Mouse (Mus musculus): ENCODE results near the gene Nrbp1.

The Nrbp1 gene

DNA sequence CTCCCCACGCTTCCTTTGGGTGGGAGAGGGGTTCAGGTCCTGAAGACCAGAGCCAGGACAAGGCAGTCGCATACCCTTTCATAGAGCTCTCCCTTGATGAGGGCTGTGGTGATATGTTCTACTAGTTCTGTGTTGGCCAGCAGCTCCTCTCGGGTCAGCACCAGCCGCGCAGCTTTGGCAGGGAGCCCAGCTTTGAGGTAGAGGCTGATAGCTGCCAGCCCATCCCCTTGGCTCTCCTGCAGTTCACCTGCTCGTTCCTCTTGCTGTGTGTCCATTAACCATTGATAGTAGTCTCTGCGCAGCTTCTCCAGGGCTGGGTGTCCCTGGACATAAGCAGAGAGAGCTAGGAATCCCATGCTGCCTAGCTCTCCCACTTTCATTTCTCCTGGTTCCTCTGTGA, 25.4 kb downstream of the Nrbp1 start:
- in situ Hi-C loops (cut with MboI, MseI), result no loop called here

DNA sequence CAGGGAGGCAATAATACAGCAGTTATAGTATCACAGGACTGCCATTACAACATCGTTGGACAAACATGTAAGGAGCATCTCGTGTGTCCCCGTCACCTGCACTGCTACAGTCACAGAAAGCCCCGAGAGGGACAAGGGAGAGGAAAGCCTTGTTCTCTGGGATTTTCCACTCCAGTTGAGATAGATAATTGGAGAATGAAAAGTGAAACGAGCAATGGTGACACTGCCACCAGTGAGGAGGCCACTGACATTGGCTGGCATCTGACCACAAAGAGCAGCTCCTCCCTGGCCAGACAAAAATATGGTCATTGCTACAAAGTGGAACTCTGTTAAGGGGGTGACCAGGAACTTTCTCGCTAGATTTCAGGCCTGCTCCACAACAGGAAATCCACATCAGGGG, 27.0 kb downstream of the Nrbp1 start:
- in situ Hi-C loops (cut with MboI, MseI), result no loop called here

DNA sequence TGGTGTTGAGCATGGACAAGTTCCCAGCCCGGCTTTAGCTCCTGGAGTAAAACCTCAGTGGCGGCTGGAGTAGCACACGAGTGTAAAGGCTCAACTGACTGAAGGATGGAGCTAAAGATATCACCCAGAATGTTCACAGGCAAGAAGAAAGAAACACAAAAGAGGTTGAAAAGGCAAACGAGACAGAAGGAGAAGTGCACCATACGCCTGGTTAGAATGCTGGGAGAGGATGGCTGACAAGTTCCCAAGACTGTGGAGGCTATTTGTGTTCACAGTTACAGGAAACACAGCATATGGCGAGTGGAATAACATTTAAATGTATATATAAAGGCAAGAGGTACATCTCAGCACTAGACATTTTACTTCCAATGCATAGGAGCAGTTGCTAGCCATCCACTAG, 32.4 kb downstream of the Nrbp1 start:
- in situ Hi-C loops (cut with MboI, MseI), result no loop called here

DNA sequence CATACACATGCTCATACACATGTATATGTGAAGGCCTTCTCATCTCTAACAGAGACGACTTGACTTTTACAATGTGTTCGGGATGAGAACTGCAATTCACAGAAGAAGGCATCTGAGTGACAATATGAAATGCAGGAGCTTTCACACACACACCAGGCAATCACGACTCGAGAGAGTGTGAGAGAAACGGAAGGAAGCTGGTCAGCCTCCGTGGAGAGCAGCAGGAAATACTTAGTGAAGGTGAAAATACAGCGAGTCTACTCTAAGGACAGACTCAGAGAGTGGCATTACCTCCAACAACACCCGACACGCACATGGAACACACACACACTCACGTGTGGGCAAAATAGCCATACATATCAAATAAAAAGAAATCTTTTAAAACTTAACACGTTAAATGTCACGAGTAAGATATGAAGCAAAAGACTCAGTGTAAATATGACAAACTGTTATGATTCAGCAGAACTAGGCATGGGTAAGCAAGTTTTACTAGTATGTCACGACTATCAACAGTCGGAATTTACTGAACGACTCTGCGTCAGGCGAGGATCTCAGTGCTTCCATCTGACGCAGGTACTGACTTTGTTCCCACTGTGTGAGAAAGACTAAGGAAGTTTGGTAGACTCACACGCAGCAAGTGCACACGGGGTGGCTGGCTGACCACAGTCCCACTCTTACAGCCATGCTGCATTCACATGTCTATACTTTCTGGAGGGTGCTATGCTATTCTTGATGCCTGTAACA, 38.8 kb downstream of the Nrbp1 start:
- in situ Hi-C loops (cut with MboI, MseI), result no loop called here

DNA sequence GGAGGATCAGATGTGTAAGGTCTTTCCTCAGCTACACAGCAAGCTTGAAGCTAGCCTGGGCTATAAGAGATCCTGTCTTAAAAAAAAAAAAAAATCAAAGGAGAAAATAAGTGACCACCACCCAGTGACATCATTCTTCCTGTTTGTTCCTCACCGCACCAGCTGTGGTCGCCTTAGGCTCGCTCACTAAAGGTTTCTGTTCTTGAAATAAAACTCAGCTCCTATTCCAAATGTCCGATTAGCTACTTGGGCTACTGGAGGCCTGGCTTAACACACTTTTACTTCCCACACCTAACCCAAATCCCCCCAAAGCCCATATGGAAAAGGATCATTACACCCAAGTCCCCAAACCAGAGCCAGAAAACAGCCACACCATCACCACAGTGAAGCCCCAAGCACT, 47.6 kb downstream of the Nrbp1 start:
- in situ Hi-C loops (cut with MboI, MseI), result no loop called here

DNA sequence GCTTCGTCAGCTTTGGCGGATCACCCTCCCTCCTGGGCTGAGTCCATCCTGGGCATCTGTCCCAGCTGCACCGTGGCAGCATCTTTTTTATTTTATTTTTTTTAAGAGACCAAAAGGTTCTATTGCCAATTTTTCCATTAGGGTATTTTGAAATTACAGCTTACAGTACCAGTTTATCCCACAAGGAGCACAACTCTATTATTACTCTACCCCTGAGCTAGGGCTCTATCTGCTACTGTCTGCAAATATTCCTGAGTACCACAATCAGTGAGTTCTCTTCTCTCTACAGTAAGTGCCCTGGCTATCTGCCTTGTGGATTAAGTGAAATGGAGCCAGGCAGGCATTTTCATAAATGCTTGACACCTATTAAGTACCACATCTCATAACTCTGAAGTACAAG, 48.0 kb downstream of the Nrbp1 start:
- in situ Hi-C loops (cut with MboI, MseI), result no loop called here

DNA sequence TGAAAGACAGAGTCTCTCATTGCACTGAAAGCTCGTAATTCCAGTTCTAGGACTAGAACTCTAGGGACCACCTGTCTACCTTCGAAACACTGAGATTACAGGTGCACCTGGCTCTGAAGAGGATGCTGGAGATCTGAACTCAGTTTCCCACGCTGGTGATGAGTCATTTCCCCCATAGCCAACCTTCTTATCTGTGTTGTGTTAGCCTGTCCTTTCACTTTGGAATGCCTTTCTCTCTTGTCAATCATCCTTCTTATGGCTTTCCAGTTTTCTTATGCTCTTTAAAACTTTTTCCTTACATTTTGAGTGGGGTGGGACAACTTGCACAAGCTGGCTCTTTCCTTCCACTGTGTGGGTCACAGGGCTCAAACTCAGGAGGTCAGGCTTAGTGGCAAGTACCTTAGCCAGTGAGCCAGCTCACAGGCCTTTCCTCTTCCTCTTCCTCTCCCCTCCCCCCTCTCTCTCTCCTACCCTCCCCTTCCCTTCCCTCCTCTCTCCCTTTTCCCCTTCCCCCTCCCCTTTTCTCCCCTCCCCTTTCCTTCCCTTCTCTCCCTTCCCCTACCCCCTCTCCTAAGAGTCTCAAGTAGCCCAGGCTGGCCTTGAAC, 49.1 kb downstream of the Nrbp1 start:
- in situ Hi-C loops (cut with MboI, MseI), result no loop called here

DNA sequence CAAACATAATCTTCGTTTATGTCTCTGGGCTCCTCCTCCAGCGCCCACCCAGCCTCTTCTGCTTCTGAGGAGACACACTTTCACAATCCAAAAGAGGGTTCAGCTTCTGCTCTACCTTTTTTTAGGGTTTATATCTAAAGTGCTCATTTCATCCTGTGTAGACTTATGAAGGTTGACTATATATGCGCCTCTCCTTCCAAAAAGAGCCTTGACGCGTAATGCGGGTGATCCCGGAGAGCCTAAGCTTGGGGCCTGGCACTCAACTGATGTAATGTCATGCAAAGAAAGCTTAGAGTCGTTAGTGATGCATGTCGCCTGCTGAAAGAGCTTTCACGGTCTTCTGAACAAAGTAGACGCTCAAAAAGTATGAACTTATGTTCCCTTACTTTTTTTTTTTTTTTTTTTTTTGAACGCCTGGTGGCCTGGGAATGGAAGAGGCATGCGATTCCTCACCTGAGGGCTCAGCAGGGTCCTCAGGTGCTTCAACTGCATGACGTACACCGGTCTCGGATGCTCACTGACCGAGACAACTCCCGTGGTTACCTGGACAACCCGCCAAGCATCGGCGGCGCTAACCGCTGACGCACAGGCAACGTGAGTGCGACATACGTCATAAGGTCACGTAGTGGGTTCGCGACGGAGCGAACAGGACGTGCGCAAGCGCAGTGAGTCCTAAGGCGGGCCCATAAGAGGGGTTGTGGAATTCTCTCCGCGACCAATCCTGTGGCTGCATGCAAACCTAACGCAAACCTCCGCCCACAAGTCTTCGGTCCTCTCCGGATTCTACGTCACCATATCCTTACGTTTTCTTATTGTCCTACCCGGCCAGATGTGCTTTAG, 50.1 kb downstream of the Nrbp1 start, which contains the start of gene Ift172:
Ift172 (minus strand) TSS at position 596 of the 840 bp plus-strand sequence.
- in situ Hi-C loops (cut with MboI, MseI), result no loop called here

DNA sequence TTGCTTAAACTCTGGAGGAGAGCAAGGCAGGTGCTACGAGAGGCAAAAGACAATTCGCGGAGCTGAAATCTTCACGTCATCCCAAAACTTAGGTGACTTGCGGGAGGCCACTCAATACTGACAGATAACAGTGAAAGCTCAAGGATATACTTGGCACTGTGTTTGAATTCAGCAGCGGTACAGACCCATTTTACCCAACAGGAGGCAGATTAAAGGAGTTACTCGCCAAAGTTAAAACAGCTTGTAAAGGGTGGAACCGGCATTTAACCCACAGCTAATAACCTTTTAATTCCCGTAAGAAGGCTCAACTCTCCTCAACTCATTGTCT, 50.7 kb downstream of the Nrbp1 start:
- in situ Hi-C loops (cut with MboI, MseI), result no loop called here

DNA sequence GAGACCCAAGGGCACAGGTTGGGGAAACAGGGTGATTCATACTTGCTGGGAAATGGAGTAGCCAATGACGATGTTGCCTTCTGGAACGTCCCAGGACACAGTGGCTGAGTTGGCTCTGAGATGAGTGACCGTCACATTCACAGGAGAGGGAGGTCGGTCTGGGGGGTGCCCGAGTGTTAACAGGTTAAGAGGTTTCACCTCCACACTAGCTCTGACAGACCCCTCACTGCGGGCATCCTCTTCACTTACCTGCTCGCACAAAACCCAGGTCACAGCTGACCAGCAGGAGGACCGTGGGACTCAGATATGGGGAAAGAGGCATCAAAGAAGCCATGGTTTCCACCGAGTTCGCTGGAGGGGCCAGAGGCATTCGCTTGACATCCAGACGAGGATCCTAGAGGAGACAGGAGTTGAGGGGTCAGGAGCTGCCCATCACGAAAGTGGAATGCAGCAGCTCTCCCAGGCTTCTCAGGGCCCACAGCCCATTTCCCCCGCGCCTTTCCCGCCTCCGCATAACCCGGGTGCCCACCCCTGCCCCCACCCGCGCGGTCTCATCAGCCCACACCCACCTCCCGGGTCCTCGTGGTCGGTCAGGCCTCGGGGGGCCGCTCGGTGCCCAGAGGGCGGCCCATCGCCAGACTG, 54.4 kb downstream of the Nrbp1 start:
- in situ Hi-C loops (cut with MboI, MseI), result no loop called here

DNA sequence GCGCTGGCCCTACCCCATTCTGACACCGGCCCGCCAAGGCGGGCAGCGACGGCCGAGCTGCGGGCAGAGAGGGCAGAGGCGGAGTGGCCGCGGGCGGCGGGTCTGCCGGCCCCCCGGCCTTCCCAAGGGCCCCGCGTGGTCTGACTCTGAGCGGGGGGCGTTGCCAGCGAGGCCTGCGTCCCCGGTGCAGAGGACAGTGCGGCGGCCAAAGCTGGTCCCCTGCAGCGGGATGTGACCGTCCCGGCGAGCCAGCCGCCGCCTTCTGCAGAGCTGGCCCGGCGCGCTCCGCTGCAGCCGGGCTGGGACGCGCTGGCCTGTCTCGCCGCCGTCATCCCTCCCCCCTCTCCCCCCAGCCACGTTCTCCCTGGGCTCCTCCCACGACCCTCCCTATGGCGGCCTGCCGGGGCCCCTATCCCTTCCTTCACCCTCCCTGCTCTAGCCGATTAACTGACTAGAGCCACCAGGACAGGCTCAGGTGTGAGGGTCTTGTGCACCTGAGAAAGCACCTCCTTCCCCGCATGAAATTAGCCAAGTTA, 55.0 kb downstream of the Nrbp1 start, which contains the start of gene Fndc4:
Fndc4 (minus strand) TSS at position 475 of the 536 bp plus-strand sequence.
- in situ Hi-C loops (cut with MboI, MseI), result no loop called here

DNA sequence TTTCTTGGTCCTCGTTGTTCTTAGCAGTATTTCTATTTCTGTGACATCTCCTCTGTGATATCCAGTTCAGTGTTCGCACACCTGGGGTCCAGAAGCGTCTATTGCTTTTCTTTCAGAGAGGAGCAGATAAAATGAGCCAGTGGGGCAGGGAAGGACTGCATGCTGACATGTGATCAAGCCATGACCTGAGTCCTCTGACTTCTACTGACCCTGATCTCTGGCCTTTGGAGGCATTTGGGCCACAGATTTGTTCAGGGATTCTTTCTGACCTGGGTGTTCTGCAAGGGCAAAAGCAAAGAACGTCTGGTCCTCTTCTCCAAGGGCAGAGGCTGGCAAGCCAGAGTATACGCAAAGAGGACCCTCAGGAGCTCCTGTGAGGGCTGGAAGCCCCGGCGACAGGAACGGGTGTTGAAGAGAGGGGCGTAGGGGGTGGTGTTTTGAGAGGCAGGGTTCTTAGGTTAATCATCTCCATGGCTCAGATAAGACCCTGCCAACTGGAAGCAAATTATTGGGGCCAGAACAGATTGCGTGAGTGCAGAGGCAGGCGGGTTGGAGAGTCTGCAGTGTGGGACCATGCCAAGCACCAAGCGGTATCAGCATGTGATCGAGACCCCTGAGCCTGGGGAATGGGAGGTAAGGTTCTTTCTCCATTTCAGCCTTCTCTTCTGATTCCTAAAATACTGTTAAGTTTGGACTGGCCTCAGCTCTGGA, 56.5 kb downstream of the Nrbp1 start, which contains the start of gene Gckr:
Gckr (plus strand) TSS at position 397 of the 711 bp plus-strand sequence.
- in situ Hi-C loops (cut with MboI, MseI), result no loop called here

DNA sequence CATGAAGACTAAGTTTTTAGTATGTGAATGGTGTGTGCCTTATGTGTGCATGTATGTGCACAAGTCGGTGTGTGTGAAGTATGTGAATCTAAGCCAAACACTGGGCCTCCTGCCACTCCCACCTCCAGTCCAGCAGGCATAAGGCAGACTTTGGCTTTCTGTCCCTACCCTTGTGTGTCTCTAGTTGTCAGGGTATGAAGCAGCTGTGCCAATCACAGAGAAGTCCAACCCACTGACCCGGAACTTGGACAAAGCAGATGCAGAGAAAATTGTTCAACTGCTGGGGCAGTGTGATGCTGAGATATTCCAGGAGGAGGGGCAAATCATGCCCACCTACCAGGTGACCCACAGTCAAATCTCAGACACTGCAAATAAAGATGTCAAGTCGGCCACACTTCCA, 57.3 kb downstream of the Nrbp1 start:
- in situ Hi-C loops (cut with MboI, MseI), result no loop called here

DNA sequence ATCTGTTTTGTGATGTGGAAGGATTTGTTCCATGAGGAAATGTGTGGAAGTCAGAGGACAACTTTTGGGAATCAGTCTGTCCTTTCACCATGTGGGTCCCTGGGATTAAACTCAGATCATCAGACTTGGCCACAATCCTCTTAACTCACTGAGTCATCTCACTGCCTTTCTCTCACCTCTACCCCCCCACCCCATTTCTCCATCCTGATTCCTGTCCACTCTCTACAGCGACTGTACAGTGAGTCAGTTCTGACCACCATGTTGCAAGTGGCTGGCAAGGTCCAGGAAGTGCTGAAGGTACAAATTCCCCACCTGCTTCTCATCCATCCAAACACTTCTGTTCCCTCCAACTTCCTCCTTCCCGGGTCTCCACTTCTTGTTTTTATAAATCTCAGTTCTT, 57.8 kb downstream of the Nrbp1 start:
- in situ Hi-C loops (cut with MboI, MseI), result no loop called here
